Mouse (Mus musculus) MEL (cell line): Measurements from ENCODE around the gene D8Ertd738e. TPM values are rescaled to one million over a fixed set of nuclear protein-coding genes. Genes with fewer than 3 reads are reported as not detected.

Source experiments
- DNase-seq: peaks from one replicate; pipeline ENCODE4 v3.0.0; 2011; ENCODE audit warnings: low read depth, low spot score
- H3K27ac ChIP-seq: 2 replicates; pipeline ENCODE4 v1.5.1; 2012; ENCODE audit warnings: low read depth, mild to moderate bottlenecking, control low read depth, low read length, moderate library complexity; ENCODE audit not compliant: control insufficient read depth
- H3K27me3 ChIP-seq, 2 experiments: fragments of 150-350 bp in 1 of 2; sonication (generic) in 1 of 2; 2 replicates each; pipeline ENCODE4 v1.6.1; 2012; ENCODE audit warnings: low read length in 2 of 2, mild to moderate bottlenecking in 2 of 2, improper control_type of control experiment in 1 of 2, moderate library complexity in 1 of 2; ENCODE audit not compliant: insufficient read depth in 2 of 2, control insufficient read depth in 1 of 2
- H3K36me3 ChIP-seq, 2 experiments: 2 replicates each; pipeline ENCODE4 v1.6.1; 2012 to 2014; ENCODE audit warnings: low read length in 2 of 2, improper control_type of control experiment in 1 of 2, inconsistent platforms in 1 of 2, mild to moderate bottlenecking in 1 of 2; ENCODE audit not compliant: insufficient read depth in 2 of 2, control insufficient read depth in 1 of 2
- H3K4me1 ChIP-seq, 2 experiments: fragments of 150-350 bp in 1 of 2; sonication (generic) in 1 of 2; 2 replicates each; pipeline ENCODE4 v1.6.1; 2012; ENCODE audit warnings: low read length in 2 of 2, improper control_type of control experiment in 1 of 2, mild to moderate bottlenecking in 1 of 2; ENCODE audit not compliant: insufficient read depth in 2 of 2, control insufficient read depth in 1 of 2
- H3K4me3 ChIP-seq, 2 experiments: fragments of 150-350 bp in 1 of 2; sonication (generic) in 1 of 2; 2 replicates each; pipeline ENCODE4 v1.5.1; 2012; ENCODE audit warnings: low read depth in 2 of 2, low read length in 2 of 2, mild to moderate bottlenecking in 2 of 2, moderate library complexity in 2 of 2, control low read depth in 1 of 2, improper control_type of control experiment in 1 of 2; ENCODE audit not compliant: control insufficient read depth in 1 of 2, insufficient read depth in 1 of 2
- H3K79me2 ChIP-seq: 2 replicates; pipeline ENCODE4 v1.6.1; 2012; ENCODE audit warnings: mild to moderate bottlenecking, low read length, moderate library complexity; ENCODE audit not compliant: control insufficient read depth, poor library complexity, insufficient read depth
- H3K9ac ChIP-seq: 2 replicates; pipeline ENCODE4 v1.6.1; 2012; ENCODE audit warnings: low read depth, mild to moderate bottlenecking, control low read depth, low read length, moderate library complexity; ENCODE audit not compliant: control insufficient read depth, poor library complexity, severe bottlenecking
- H3K9me3 ChIP-seq: fragments of 150-350 bp; sonication (generic); replicated peaks from 2 replicates; pipeline ENCODE4 v1.6.1; 2012; ENCODE audit warnings: mild to moderate bottlenecking, low read length, improper control_type of control experiment, moderate library complexity; ENCODE audit not compliant: insufficient read depth
- CHD2 ChIP-seq: IDR thresholded peaks from 2 replicates; pipeline ENCODE4 v1.6.1; 2011; ENCODE audit warnings: low read length, improper control_type of control experiment
- CTCF ChIP-seq, 3 experiments: IDR thresholded peaks in 2 of 3; conservative IDR thresholded peaks in 1 of 3; 2 replicates each; pipeline ENCODE4 v1.5.1; 2011 to 2012; ENCODE audit warnings: low read length in 3 of 3, low read depth in 2 of 3, mild to moderate bottlenecking in 2 of 3, improper control_type of control experiment in 1 of 3, inconsistent platforms in 1 of 3, mixed read lengths in 1 of 3, moderate library complexity in 1 of 3; ENCODE audit not compliant: control insufficient read depth in 1 of 3, insufficient read depth in 1 of 3, poor library complexity in 1 of 3, severe bottlenecking in 1 of 3
- E2F4 ChIP-seq: IDR thresholded peaks from 2 replicates; pipeline ENCODE4 v1.6.1; 2011; ENCODE audit warnings: low read depth, low read length, improper control_type of control experiment, borderline replicate concordance
- ETS1 ChIP-seq: IDR thresholded peaks from 2 replicates; pipeline ENCODE4 v1.6.1; 2012; ENCODE audit warnings: low read depth, mild to moderate bottlenecking, inconsistent platforms, low read length, improper control_type of control experiment, moderate library complexity
- MAZ ChIP-seq: IDR thresholded peaks from 2 replicates; pipeline ENCODE4 v1.6.1; 2012; ENCODE audit warnings: low read depth, mild to moderate bottlenecking, inconsistent platforms, low read length, improper control_type of control experiment
- MEF2A ChIP-seq: IDR thresholded peaks from 2 replicates; pipeline ENCODE4 v1.6.1; 2014; ENCODE audit warnings: low read depth, mild to moderate bottlenecking, inconsistent platforms, low read length, improper control_type of control experiment; ENCODE audit not compliant: poor library complexity, insufficient replicate concordance, severe bottlenecking; ENCODE audit errors: extremely low read depth
- MXI1 ChIP-seq: IDR thresholded peaks from 2 replicates; pipeline ENCODE4 v1.6.1; 2011; ENCODE audit warnings: mild to moderate bottlenecking, low read depth, low read length, improper control_type of control experiment
- NELFE ChIP-seq: IDR thresholded peaks from 2 replicates; pipeline ENCODE4 v1.6.1; 2011; ENCODE audit warnings: low read depth, low read length, improper control_type of control experiment
- NRF1 ChIP-seq: IDR thresholded peaks from 2 replicates; pipeline ENCODE4 v1.6.1; 2014; ENCODE audit warnings: low read depth, mild to moderate bottlenecking, inconsistent platforms, low read length, improper control_type of control experiment, moderate library complexity; ENCODE audit not compliant: poor library complexity, insufficient read depth, severe bottlenecking
- POLR2A ChIP-seq, 2 experiments: IDR thresholded peaks; 2 replicates each; pipeline ENCODE4 v1.6.1; 2011 to 2012; ENCODE audit warnings: low read length in 2 of 2, mild to moderate bottlenecking in 2 of 2, control low read depth in 1 of 2, improper control_type of control experiment in 1 of 2, low read depth in 1 of 2, moderate library complexity in 1 of 2; ENCODE audit not compliant: control insufficient read depth in 1 of 2, insufficient read depth in 1 of 2, poor library complexity in 1 of 2
- POLR2AphosphoS5 ChIP-seq: IDR thresholded peaks from 2 replicates; pipeline ENCODE4 v1.6.1; 2012; ENCODE audit warnings: low read depth, borderline replicate concordance, mild to moderate bottlenecking, inconsistent platforms, low read length, moderate library complexity, mixed read lengths
- RCOR1 ChIP-seq: IDR thresholded peaks from 2 replicates; pipeline ENCODE4 v1.6.1; 2012; ENCODE audit warnings: low read depth, mild to moderate bottlenecking, inconsistent platforms, low read length, improper control_type of control experiment
- SIN3A ChIP-seq: IDR thresholded peaks from 2 replicates; pipeline ENCODE4 v1.6.1; 2012; ENCODE audit warnings: low read length, improper control_type of control experiment, inconsistent platforms
- SMC3 ChIP-seq: IDR thresholded peaks from 2 replicates; pipeline ENCODE4 v1.6.1; 2011; ENCODE audit warnings: low read depth, low read length, improper control_type of control experiment
- UBTF ChIP-seq: IDR thresholded peaks from 2 replicates; pipeline ENCODE4 v1.6.1; 2012; ENCODE audit warnings: low read depth, mild to moderate bottlenecking, inconsistent platforms, low read length, improper control_type of control experiment, moderate library complexity, borderline replicate concordance; ENCODE audit not compliant: insufficient read depth
- USF1 ChIP-seq: IDR thresholded peaks from 2 replicates; pipeline ENCODE4 v1.6.1; 2014; ENCODE audit warnings: low read depth, mild to moderate bottlenecking, inconsistent platforms, low read length, improper control_type of control experiment, moderate library complexity
- ZKSCAN1 ChIP-seq: IDR thresholded peaks from 2 replicates; pipeline ENCODE4 v1.6.1; 2012; ENCODE audit warnings: low read depth, mild to moderate bottlenecking, inconsistent platforms, low read length, improper control_type of control experiment, moderate library complexity
- ZNF384 ChIP-seq: IDR thresholded peaks from 2 replicates; pipeline ENCODE4 v1.6.1; 2012; ENCODE audit warnings: low read depth, mild to moderate bottlenecking, inconsistent platforms, low read length, improper control_type of control experiment
- polyA plus RNA-seq, 2 experiments: library from polyadenylated mRNA; stranded (reverse) in 1 of 2; unstranded in 1 of 2; fragments of >175 nt in 1 of 2; fragments of >200 nt in 1 of 2; gene quantifications; 2 replicates each; pipeline versions ENCODE4 v1.2.1 to v1.2.4; 2012; ENCODE audit warnings: low replicate concordance in 2 of 2, low read depth in 1 of 2; ENCODE audit not compliant: insufficient read length in 2 of 2, insufficient read depth in 1 of 2, missing spikeins in 1 of 2
- total RNA-seq: library from RNA; depleted of rRNA; stranded (reverse); fragments of 300-350 nt; gene quantifications from 2 replicates; pipeline ENCODE4 v1.2.3, GENCODE M21; 2012

D8Ertd738e gene
- total and polyA plus RNA-seq, 3 experiments, result 149 to 164 TPM; not detected in 1

GRCm38 (mm10) chr8:84203975-84204772 lies 45.3 kb downstream of the D8Ertd738e start:
- Histone ChIP-seq H3K9me3 (no peaks in the 10 kb centered on the region), H3K36me3 (peaks cover 0 to 8% of the 10 kb centered on the region in 2 experiments; a peak in 1 of 4 replicates), H3K4me1 (peaks cover 0 to 26% of the 10 kb centered on the region in 2 experiments), H3K27me3 (no peaks in the 10 kb centered on the region), H3K27ac (peak overlapping the region; percentile 45), H3K79me2 (peaks cover 4% of the 10 kb centered on the region; the same call in 1 of the 2 replicates), H3K4me3 (peak overlapping the region; percentile 58 to 72), H3K9ac (peak overlapping the region; percentile 68)
- DNase-seq, result peak; percentile 75
- TF ChIP-seq USF1, result no peak
- no peak for TF ChIP-seq NRF1
- TF ChIP-seq MXI1, result 0 out of 2 replicates have a peak, but pooled peaks have one; percentile 48
- TF ChIP-seq ZNF384, result no peak
- TF ChIP-seq RCOR1, result no peak
- TF ChIP-seq SMC3, result peak; percentile 12; the same call in 1 of the 2 replicates
- TF ChIP-seq CTCF (IDR thresholded peaks at IDR 0.05 in 2 of 3, conservative IDR thresholded peaks at IDR 0.05 in 1 of 3; ENCODE audit: control insufficient read depth in 1 of 3, insufficient read depth in 1 of 3, low read depth in 2 of 3, low read length in 3 of 3, poor library complexity in 1 of 3, severe bottlenecking in 1 of 3), result peak; percentile 42 to 58 (median 48)
- no peak for TF ChIP-seq CHD2
- TF ChIP-seq SIN3A, result peak; percentile 5; the same call in 1 of the 2 replicates

GRCm38 (mm10) chr8:84202938-84203917 lies 46.3 kb downstream of the D8Ertd738e start:
- Histone ChIP-seq H3K36me3 (peaks cover 0 to 8% of the 10 kb centered on the region in 2 experiments; a peak in 1 of 4 replicates), H3K79me2 (peaks cover 4% of the 10 kb centered on the region; the same call in 1 of the 2 replicates), H3K4me3 (peak overlapping the region; percentile 58 to 72), H3K9ac (peak overlapping the region; percentile 68), H3K4me1 (peaks cover 0 to 32% of the 10 kb centered on the region in 2 experiments), H3K27me3 (no peaks in the 10 kb centered on the region), H3K9me3 (no peaks in the 10 kb centered on the region), H3K27ac (peak overlapping the region; percentile 45)
- TF ChIP-seq E2F4, result no peak
- 0 out of 2 replicates have a peak, but pooled peaks have one; percentile 34 for TF ChIP-seq RCOR1
- 0 out of 2 replicates have a peak, but pooled peaks have one; percentile 11 for TF ChIP-seq MXI1
- 0 out of 2 replicates have a peak, but pooled peaks have one; percentile 39 for TF ChIP-seq SIN3A
- no peak for TF ChIP-seq ZKSCAN1
- TF ChIP-seq NELFE, result peak; percentile 60
- peak; percentile 23; the same call in 1 of the 2 replicates for TF ChIP-seq MAZ
- TF ChIP-seq UBTF, result 0 out of 2 replicates have a peak, but pooled peaks have one; percentile 69
- peak; percentile 51 to 59; a peak in 2 of 4 replicates for TF ChIP-seq POLR2A (IDR thresholded peaks at IDR 0.05; ENCODE audit: control insufficient read depth in 1 of 2, insufficient read depth in 1 of 2, low read depth in 1 of 2, low read length in 2 of 2, poor library complexity in 1 of 2)
- peak; percentile 28; the same call in 1 of the 2 replicates for TF ChIP-seq ETS1
- TF ChIP-seq NRF1, result no peak
- TF ChIP-seq POLR2AphosphoS5, result no peak
- TF ChIP-seq MEF2A, result no peak
- DNase-seq, result peak; percentile 80
